Mouse (Mus musculus) neural tube, embryonic 15.5 days (tissue): ENCODE results near the gene Alox12b. TPM values are rescaled to one million over a fixed set of nuclear protein-coding genes. Genes with fewer than 3 reads are reported as not detected.

ENCODE experiments used
- ATAC-seq: fragments of 200-750 bp; cut with Nextera tagmentation; 2 replicates; pipeline ENCODE4 v1.8.0; 2017; ENCODE audit warnings: mild to moderate bottlenecking, moderate TSS enrichment, moderate library complexity; ENCODE audit not compliant: low FRiP score
- H3K27ac ChIP-seq: fragments of 300-500 bp; sonication (generic); replicated peaks from 2 replicates; pipeline ENCODE4 v1.5.1; 2015; ENCODE audit warnings: mild to moderate bottlenecking, inconsistent platforms
- H3K27me3 ChIP-seq: fragments of 300-500 bp; sonication (generic); replicated peaks from 2 replicates; pipeline ENCODE4 v1.6.1; 2015; ENCODE audit warnings: inconsistent platforms
- H3K36me3 ChIP-seq: fragments of 300-500 bp; sonication (generic); 2 replicates; pipeline ENCODE4 v1.6.1; 2015; ENCODE audit warnings: inconsistent platforms
- H3K4me1 ChIP-seq: fragments of 300-500 bp; sonication (generic); 2 replicates; pipeline ENCODE4 v1.6.1; 2015; ENCODE audit warnings: inconsistent platforms
- H3K4me2 ChIP-seq: fragments of 300-500 bp; sonication (generic); 2 replicates; pipeline ENCODE4 v1.6.1; 2015; ENCODE audit warnings: inconsistent platforms, mild to moderate bottlenecking, moderate library complexity
- H3K4me3 ChIP-seq: fragments of 300-500 bp; sonication (generic); replicated peaks from 2 replicates; pipeline ENCODE4 v1.5.1; 2015; ENCODE audit warnings: mild to moderate bottlenecking, inconsistent platforms
- H3K9ac ChIP-seq: fragments of 300-500 bp; sonication (generic); replicated peaks from 2 replicates; pipeline ENCODE4 v1.6.1; 2015; ENCODE audit warnings: mild to moderate bottlenecking, inconsistent platforms
- H3K9me3 ChIP-seq: fragments of 300-500 bp; sonication (generic); replicated peaks from 2 replicates; pipeline ENCODE4 v1.6.1; 2016; ENCODE audit warnings: inconsistent platforms
- WGBS: fragments of 180-500 bp; shearing (Covaris S2); methylation state at CpG from one replicate; pipeline ENCODE4 v1.1.7; 2015; ENCODE audit warnings: mixed read lengths; 5-methylcytosine and 5-hydroxymethylcytosine counted together
- polyA plus RNA-seq: library from polyadenylated mRNA; unstranded; fragments of >200 nt; fragmentation: Nextera tagmentation; extraction: Ambion mirVana; gene quantifications from 2 replicates; pipeline ENCODE4 v1.2.1, GENCODE M21; 2015

The Alox12b gene
- polyA plus RNA-seq, 1 experiment from 2014 or later: 1.0 TPM

DNA sequence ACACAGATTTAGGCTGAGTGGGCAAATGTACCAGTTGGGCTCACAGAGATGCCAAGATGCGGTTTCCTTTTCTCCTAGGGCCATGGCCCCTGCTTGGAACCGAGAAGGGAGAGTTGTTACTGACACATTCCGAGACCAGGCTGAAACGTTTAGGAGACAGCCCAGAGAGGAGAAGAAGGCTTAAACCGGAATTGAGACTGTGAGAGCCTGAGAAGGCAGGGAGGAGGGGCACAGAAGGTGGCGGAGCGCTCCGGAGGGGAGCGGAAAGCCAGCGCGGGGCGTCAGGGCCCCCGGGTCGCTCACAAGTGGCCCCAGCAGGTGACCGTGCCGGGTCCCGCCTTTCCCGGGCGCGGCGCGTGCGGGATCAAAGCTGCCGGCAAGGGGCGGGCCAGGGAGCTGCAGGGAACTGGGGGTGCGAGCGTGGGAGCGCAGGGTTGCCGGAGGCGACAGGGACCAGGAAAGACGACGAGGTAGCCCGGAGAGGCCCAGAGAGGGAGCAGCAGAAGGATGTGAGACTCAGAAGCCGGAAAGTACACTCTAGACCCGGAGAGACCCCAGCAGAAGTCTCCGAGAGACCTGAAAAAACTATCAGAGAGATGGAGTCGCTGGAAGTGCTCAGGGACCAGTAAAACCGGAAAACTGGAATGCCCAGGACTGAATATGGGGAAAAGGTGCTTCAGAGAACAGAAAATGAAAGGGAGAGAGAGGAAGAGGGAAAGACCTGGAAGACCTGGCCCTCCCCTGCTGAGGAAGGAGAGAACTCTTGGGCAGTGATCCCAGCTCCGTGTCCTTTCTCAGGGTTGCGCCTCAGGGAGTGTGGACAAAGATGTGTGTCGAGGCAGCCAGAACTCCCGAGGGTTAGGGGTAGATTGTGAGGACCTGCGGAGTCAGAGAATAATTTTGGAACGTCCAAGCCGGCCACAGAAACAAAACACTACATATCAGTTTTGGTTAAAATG lies 38.8 kb upstream of the Alox12b start:
- H3K4me2 ChIP-seq: peak overlapping the region; percentile 97
- H3K27ac ChIP-seq: peak overlapping the region; percentile 80
- peaks cover 17% of the 10 kb centered on the region for H3K27me3 ChIP-seq
- H3K36me3 ChIP-seq: no peaks in the 10 kb centered on the region
- ATAC-seq: no peak
- peak overlapping the region; percentile 85 for H3K4me3 ChIP-seq
- peak overlapping the region; percentile 87 for H3K9ac ChIP-seq
- no peaks in the 10 kb centered on the region for H3K9me3 ChIP-seq
- under 1% methylated on average over 43 of the region's 45 CpGs for WGBS
- H3K4me1 ChIP-seq: peaks cover 50% of the 10 kb centered on the region

DNA sequence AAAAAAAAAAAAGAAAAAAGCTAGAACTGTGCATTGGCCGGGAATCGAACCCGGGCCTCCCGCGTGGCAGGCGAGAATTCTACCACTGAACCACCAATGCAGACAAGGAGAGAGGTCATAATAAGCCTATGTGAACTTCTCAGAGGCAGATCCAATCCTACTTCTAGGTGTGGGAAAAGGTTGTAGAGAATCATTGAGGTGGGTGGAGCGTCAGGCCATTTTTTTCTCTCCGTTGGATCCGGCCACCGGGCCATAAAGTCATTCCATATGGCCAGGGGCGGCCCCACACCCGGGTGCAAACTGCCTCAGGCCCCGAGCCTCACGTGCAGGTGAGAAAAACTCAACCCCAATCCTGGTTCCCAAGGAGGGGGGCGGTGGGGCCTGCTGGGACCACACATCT lies 38.0 kb upstream of the Alox12b start:
- peaks cover 51% of the 10 kb centered on the region for H3K4me1 ChIP-seq
- ATAC-seq: no peak

GRCm38 (mm10) chr11:69119446-69120155 lies 37.2 kb upstream of the Alox12b start:
- peak overlapping the region; percentile 97 for H3K4me2 ChIP-seq
- no peak for ATAC-seq
- 22% methylated on average over 14 of the region's 14 CpGs for whole genome bisulfite sequencing
- H3K9ac ChIP-seq: peak overlapping the region; percentile 5; the same call in 1 of the 2 replicates
- H3K27me3 ChIP-seq: peaks cover 11% of the 10 kb centered on the region; the same call in 1 of the 2 replicates
- H3K4me3 ChIP-seq: peak overlapping the region; percentile 85
- H3K9me3 ChIP-seq: no peaks in the 10 kb centered on the region
- H3K36me3 ChIP-seq: no peaks in the 10 kb centered on the region
- H3K27ac ChIP-seq: no peak overlapping the region
- H3K4me1 ChIP-seq: peaks cover 51% of the 10 kb centered on the region

More for the DNA sequence above, 38.0 kb upstream of the Alox12b start:
- Histone ChIP-seq H3K9me3 (no peaks in the 10 kb centered on the region), H3K27me3 (peaks cover 15% of the 10 kb centered on the region), H3K4me3 (peak overlapping the region; percentile 85), H3K36me3 (no peaks in the 10 kb centered on the region), H3K9ac (peak overlapping the region; percentile 87), H3K4me2 (peak overlapping the region; percentile 97), H3K27ac (no peak overlapping the region)
- 1% methylated on average over 15 of the region's 15 CpGs for WGBS

DNA sequence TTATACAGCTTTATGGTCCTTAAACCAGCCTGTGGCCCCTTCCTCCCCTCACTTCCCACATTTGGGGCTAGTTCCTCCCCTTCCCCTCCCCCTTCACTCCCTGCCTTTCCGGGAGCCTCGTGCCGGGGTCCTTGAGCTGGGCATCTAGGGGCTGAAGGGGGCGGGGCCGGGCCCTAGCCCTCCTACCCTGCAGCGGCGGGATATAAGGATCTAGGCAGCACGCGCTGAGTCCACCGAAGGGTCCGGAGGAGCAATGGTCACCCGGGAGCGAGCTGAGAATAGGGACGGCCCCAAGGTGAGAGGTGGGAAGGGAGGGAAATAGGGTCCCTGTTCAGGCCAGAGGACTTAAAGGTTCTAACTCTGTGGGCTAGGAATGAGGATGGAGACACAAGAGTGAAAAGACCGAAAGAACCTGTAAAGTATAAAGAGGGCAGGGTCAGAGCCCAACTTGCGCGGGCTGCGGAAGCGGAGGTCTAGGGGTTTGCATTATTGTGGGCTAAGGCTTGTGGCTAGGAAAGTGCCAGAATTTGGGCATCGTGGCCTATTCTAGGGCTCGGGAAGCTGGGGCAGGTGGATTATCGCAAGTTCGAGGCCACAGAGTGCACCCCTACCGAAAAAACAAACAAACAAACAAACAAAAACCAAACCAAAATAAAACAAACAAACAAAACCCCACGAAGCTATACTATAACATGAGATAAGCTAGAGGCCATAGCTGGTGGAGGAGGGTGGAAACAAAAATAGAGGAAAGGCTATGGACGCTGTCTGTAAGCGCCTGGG lies 36.4 kb upstream of the Alox12b start, which contains the start of gene Hes7:
Gene Hes7 (plus strand): TSS at position 184 of the 780 bp plus-strand sequence.
- H3K27ac ChIP-seq: no peak within 1 kb of the TSS
- H3K9me3 ChIP-seq: no peaks in the 10 kb centered on the region
- H3K36me3 ChIP-seq: no peaks in the 10 kb centered on the region
- 2% methylated on average over 27 of the region's 27 CpGs for WGBS
- H3K27me3 ChIP-seq: peaks cover 10% of the 10 kb centered on the region; the same call in 1 of the 2 replicates
- no peak for ATAC-seq
- H3K9ac ChIP-seq: peak within 1 kb of the TSS; percentile 63
- H3K4me3 ChIP-seq: peak within 1 kb of the TSS; percentile 85
- peak within 1 kb of the TSS; percentile 97 for H3K4me2 ChIP-seq
- H3K4me1 ChIP-seq: peaks cover 52% of the 10 kb centered on the region

- no peak for ATAC-seq
These were observed 35.6 kb upstream of the Alox12b start for GRCm38 (mm10) chr11:69121001-69121740.

DNA sequence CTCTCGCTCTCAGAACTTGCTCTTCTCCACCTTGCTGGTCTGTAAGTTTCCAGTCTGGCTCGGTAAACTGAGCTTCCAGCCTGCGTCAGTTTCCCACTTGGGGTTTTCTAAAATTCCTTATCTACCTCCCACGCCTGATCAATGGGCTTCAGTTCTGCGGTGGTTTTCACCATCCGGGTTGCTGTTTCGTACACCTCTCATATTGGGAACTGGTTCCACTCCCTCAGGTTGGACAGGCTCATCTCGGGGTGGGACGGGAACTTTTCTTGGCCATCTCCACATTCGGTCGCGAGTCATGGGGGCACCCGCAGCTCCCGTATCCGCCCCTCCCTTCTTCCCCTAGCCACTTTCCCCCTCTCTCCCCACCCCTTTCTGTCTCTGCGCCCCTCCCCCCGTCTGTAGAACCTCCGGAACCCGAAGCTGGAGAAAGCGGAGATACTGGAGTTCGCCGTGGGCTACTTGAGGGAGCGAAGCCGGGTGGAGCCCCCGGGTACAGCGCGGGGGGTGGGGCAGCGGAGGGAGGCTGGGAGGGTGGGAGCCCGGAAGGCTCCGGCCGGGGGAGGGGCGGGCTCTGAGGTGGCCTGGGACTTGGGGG lies 35.0 kb upstream of the Alox12b start:
- Histone ChIP-seq H3K36me3 (no peaks in the 10 kb centered on the region), H3K4me1 (peaks cover 63% of the 10 kb centered on the region), H3K9ac (peak overlapping the region; percentile 63), H3K27ac (peak overlapping the region; percentile 79), H3K4me3 (peak overlapping the region; percentile 85), H3K27me3 (peaks cover 5% of the 10 kb centered on the region; the same call in 1 of the 2 replicates), H3K4me2 (peak overlapping the region; percentile 97), H3K9me3 (no peaks in the 10 kb centered on the region)
- WGBS: 1% methylated on average over 32 of the region's 32 CpGs
- ATAC-seq: no peak

More at GRCm38 (mm10) chr11:69121001-69121740, 35.6 kb upstream of the Alox12b start:
- Histone ChIP-seq H3K27ac (no peak overlapping the region), H3K9me3 (no peaks in the 10 kb centered on the region), H3K4me2 (peak overlapping the region; percentile 97), H3K9ac (peak overlapping the region; percentile 63), H3K27me3 (peaks cover 5% of the 10 kb centered on the region; the same call in 1 of the 2 replicates), H3K4me1 (peaks cover 60% of the 10 kb centered on the region), H3K36me3 (no peaks in the 10 kb centered on the region), H3K4me3 (peak overlapping the region; percentile 85)
- WGBS: under 1% methylated on average over 33 of the region's 33 CpGs

- H3K9me3 ChIP-seq: no peaks in the 10 kb centered on the region
- H3K27ac ChIP-seq: peak within 1 kb of the TSS; percentile 79
- no peaks in the 10 kb centered on the region for H3K36me3 ChIP-seq
- H3K4me2 ChIP-seq: peak within 1 kb of the TSS; percentile 97
- H3K4me3 ChIP-seq: peak within 1 kb of the TSS; percentile 85
- H3K4me1 ChIP-seq: peaks cover 57% of the 10 kb centered on the region
- peak; percentile 48 for ATAC-seq
- H3K9ac ChIP-seq: peak within 1 kb of the TSS; percentile 63
- WGBS: under 1% methylated on average over 65 of the region's 66 CpGs
- H3K27me3 ChIP-seq: peaks cover 7% of the 10 kb centered on the region; the same call in 1 of the 2 replicates
These were observed 34.3 kb upstream of the Alox12b start, which contains the start of gene 9130213A22Rik for GRCm38 (mm10) chr11:69122336-69122951. TSS of gene 9130213A22Rik (minus strand) at chr11:69122589.

GRCm38 (mm10) chr11:69123056-69123692 lies 33.6 kb upstream of the Alox12b start:
- no peaks in the 10 kb centered on the region for H3K36me3 ChIP-seq
- ATAC-seq: no peak
- H3K27ac ChIP-seq: peak overlapping the region; percentile 88
- H3K4me1 ChIP-seq: peaks cover 56% of the 10 kb centered on the region
- peak overlapping the region; percentile 97 for H3K4me2 ChIP-seq
- H3K27me3 ChIP-seq: peaks cover 9% of the 10 kb centered on the region; the same call in 1 of the 2 replicates
- peak overlapping the region; percentile 63 for H3K9ac ChIP-seq
- peak overlapping the region; percentile 85 for H3K4me3 ChIP-seq
- under 1% methylated on average over 29 of the region's 29 CpGs for WGBS
- H3K9me3 ChIP-seq: no peaks in the 10 kb centered on the region

- peak overlapping the region; percentile 97 for H3K4me2 ChIP-seq
- H3K9me3 ChIP-seq: no peaks in the 10 kb centered on the region
- no peaks in the 10 kb centered on the region for H3K36me3 ChIP-seq
- H3K9ac ChIP-seq: peak overlapping the region; percentile 62
- H3K27me3 ChIP-seq: peaks cover 14% of the 10 kb centered on the region; the same call in 1 of the 2 replicates
- H3K4me3 ChIP-seq: peak overlapping the region; percentile 85
- under 1% methylated on average over 31 of the region's 31 CpGs for WGBS
- H3K27ac ChIP-seq: peak overlapping the region; percentile 88
- peak; percentile 74 for ATAC-seq
- H3K4me1 ChIP-seq: peaks cover 51% of the 10 kb centered on the region
These were observed 32.9 kb upstream of the Alox12b start for GRCm38 (mm10) chr11:69123693-69124497.
